Mouse (Mus musculus) cerebellum, adult 11-12 months (tissue): ENCODE measurements around the gene Hc.

Experiments
- DNase-seq: peaks from one replicate; pipeline ENCODE4 v3.0.0; 2022

The Hc gene

GRCm38 (mm10) chr2:35048851-35049250 is 12.4 kb downstream of the Hc start:
- DNase-seq, result no peak

- no peak for DNase-seq
These were observed 16.3 kb downstream of the Hc start for GRCm38 (mm10) chr2:35044956-35045355.

- DNase-seq, result no peak
These were observed 22.5 kb downstream of the Hc start for GRCm38 (mm10) chr2:35038580-35039375.

- no peak for DNase-seq
These were observed 36.5 kb downstream of the Hc start for GRCm38 (mm10) chr2:35024646-35025154.

- DNase-seq, result no peak
These were observed 39.4 kb downstream of the Hc start for GRCm38 (mm10) chr2:35021806-35022205.

GRCm38 (mm10) chr2:35015861-35016260 is 45.4 kb downstream of the Hc start:
- DNase-seq, result no peak

GRCm38 (mm10) chr2:35011649-35012048 is 49.6 kb downstream of the Hc start:
- no peak for DNase-seq

- DNase-seq, result no peak
These were observed 62.3 kb downstream of the Hc start for GRCm38 (mm10) chr2:34998956-34999355.

- no peak for DNase-seq
These were observed 64.7 kb downstream of the Hc start for GRCm38 (mm10) chr2:34996506-34996905.

- DNase-seq, result no peak
These were observed 67.4 kb downstream of the Hc start for GRCm38 (mm10) chr2:34993696-34994356.

- peak; percentile 20 for DNase-seq
These were observed 68.2 kb downstream of the Hc start for GRCm38 (mm10) chr2:34992729-34993695.

GRCm38 (mm10) chr2:34991966-34992365 is 69.3 kb downstream of the Hc start:
- DNase-seq, result no peak

- DNase-seq, result no peak
These were observed 71.5 kb downstream of the Hc start for GRCm38 (mm10) chr2:34989749-34990148.

- DNase-seq, result no peak
These were observed 73.6 kb downstream of the Hc start for GRCm38 (mm10) chr2:34987595-34987994.

- DNase-seq, result no peak
These were observed 76.4 kb downstream of the Hc start for GRCm38 (mm10) chr2:34984885-34985284.

GRCm38 (mm10) chr2:34982906-34983698 is 78.1 kb downstream of the Hc start:
- no peak for DNase-seq

GRCm38 (mm10) chr2:34982096-34982724 is 79.0 kb downstream of the Hc start:
- DNase-seq, result no peak

- no peak for DNase-seq
These were observed 81.7 kb downstream of the Hc start for GRCm38 (mm10) chr2:34979459-34980011.

GRCm38 (mm10) chr2:34978226-34978625 is 83.0 kb downstream of the Hc start:
- no peak for DNase-seq

- DNase-seq, result no peak
These were observed 84.1 kb downstream of the Hc start for GRCm38 (mm10) chr2:34976945-34977658.

GRCm38 (mm10) chr2:34976447-34976846 is 84.8 kb downstream of the Hc start:
- DNase-seq, result no peak
